Mouse (Mus musculus): ENCODE results near the gene Snrk. TPM values are rescaled to one million over a fixed set of nuclear protein-coding genes. Genes with fewer than 3 reads are reported as not detected.

The Snrk gene
- total and polyA plus RNA-seq, 3 experiments = 9.1 to 446 (median 10.7) TPM

DNA sequence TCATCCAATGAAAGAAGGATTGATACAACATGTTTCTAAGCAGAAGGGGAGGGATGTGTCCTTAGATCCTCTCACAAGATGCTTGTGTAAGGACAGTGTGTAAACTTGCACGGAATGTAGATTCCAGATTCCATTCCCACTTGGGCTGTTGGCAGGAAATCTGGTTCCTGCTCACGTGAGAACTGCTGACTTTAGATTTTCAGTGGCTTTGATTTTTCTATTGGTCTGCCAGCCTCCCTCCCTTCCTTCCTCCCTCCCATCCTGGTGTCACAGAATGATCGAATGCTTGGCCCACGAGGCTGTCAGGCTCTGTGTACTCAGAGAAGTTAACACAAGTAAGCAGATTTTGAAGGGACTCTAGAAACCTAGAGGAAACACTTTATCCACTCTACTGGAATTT, 32.9 kb upstream of the Snrk start:
- Histone ChIP-seq H3K4me1 (ENCODE audit: control insufficient read depth in 1 of 2, insufficient read depth in 2 of 2, low read length in 2 of 2) (no peaks in the 10 kb centered on the region), H3K36me3 (ENCODE audit: control insufficient read depth in 1 of 2, insufficient read depth in 2 of 2, low read length in 2 of 2) (no peaks in the 10 kb centered on the region), H3K9me3 (replicated peaks; ENCODE audit: insufficient read depth, low read length) (no peaks in the 10 kb centered on the region), H3K27me3 (ENCODE audit: control insufficient read depth in 1 of 2, insufficient read depth in 2 of 2, low read length in 2 of 2) (no peaks in the 10 kb centered on the region), H3K9ac (ENCODE audit: control insufficient read depth, low read depth, low read length, poor library complexity, severe bottlenecking) (no peak overlapping the region), H3K4me3 (ENCODE audit: control insufficient read depth in 1 of 2, insufficient read depth in 1 of 2, low read depth in 2 of 2, low read length in 2 of 2) (no peak overlapping the region), H3K27ac (ENCODE audit: control insufficient read depth, low read depth, low read length) (no peak overlapping the region), H3K79me2 (ENCODE audit: control insufficient read depth, insufficient read depth, low read length, poor library complexity) (no peaks in the 10 kb centered on the region)
- TF ChIP-seq MYB (IDR thresholded peaks at IDR 0.05; ENCODE audit: low read depth, low read length) = no peak
- no peak for TF ChIP-seq ZNF384 (IDR thresholded peaks at IDR 0.05; ENCODE audit: low read depth, low read length)
- TF ChIP-seq MAFK (IDR thresholded peaks at IDR 0.05; ENCODE audit: borderline replicate concordance, low read depth, low read length) = no peak
- no peak for DNase-seq (ENCODE audit: low read depth, low spot score)

DNA sequence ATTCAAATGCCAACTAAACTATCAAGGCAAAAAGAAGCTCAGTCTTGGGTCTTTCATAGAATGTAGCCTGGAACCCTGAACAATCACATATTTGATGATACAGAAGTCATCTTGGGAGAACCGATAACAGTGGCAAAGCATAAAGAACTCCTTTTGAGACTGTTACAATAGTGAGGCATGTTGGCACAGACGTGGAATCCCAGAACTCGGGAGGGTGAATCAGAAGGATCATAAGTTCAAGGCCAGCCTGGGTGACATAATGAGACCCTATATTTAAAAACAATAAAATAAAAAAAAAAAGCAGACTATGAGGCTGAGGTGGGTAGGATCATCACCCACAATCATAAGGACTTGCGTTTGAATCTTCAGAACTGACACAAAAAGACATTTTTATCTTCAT, 32.4 kb upstream of the Snrk start:
- no peaks in the 10 kb centered on the region for H3K4me1 ChIP-seq (ENCODE audit: control insufficient read depth in 1 of 2, insufficient read depth in 2 of 2, low read length in 2 of 2)
- no peak overlapping the region for H3K27ac ChIP-seq (ENCODE audit: control insufficient read depth, low read depth, low read length)
- H3K79me2 ChIP-seq (ENCODE audit: control insufficient read depth, insufficient read depth, low read length, poor library complexity) = no peaks in the 10 kb centered on the region
- no peak for TF ChIP-seq NRF1 (IDR thresholded peaks at IDR 0.05; ENCODE audit: insufficient read depth, low read depth, low read length, poor library complexity, severe bottlenecking)
- TF ChIP-seq CHD1 (IDR thresholded peaks at IDR 0.05; ENCODE audit: low read depth, low read length) = no peak
- no peak for TF ChIP-seq ZMIZ1 (IDR thresholded peaks at IDR 0.05; ENCODE audit: low read depth, low read length)
- TF ChIP-seq POLR2A (IDR thresholded peaks at IDR 0.05; ENCODE audit: control insufficient read depth in 1 of 2, insufficient read depth in 1 of 2, low read depth in 1 of 2, low read length in 2 of 2, poor library complexity in 1 of 2) = no peak
- no peak for TF ChIP-seq MAX (IDR thresholded peaks at IDR 0.05; ENCODE audit: low read length)
- no peak for TF ChIP-seq SMC3 (IDR thresholded peaks at IDR 0.05; ENCODE audit: low read depth, low read length)
- TF ChIP-seq MYC (IDR thresholded peaks at IDR 0.05; ENCODE audit: low read depth, low read length) = no peak
- no peak for TF ChIP-seq ZNF384 (IDR thresholded peaks at IDR 0.05; ENCODE audit: low read depth, low read length)
- no peak for TF ChIP-seq JUND (IDR thresholded peaks at IDR 0.05; ENCODE audit: low read depth, low read length)
- no peak overlapping the region for H3K9ac ChIP-seq (ENCODE audit: control insufficient read depth, low read depth, low read length, poor library complexity, severe bottlenecking)
- no peaks in the 10 kb centered on the region for H3K9me3 ChIP-seq (replicated peaks; ENCODE audit: insufficient read depth, low read length)
- no peaks in the 10 kb centered on the region for H3K27me3 ChIP-seq (ENCODE audit: control insufficient read depth in 1 of 2, insufficient read depth in 2 of 2, low read length in 2 of 2)
- DNase-seq (ENCODE audit: low read depth, low spot score) = no peak
- H3K4me3 ChIP-seq (ENCODE audit: control insufficient read depth in 1 of 2, insufficient read depth in 1 of 2, low read depth in 2 of 2, low read length in 2 of 2) = no peak overlapping the region
- H3K36me3 ChIP-seq (ENCODE audit: control insufficient read depth in 1 of 2, insufficient read depth in 2 of 2, low read length in 2 of 2) = no peaks in the 10 kb centered on the region

DNA sequence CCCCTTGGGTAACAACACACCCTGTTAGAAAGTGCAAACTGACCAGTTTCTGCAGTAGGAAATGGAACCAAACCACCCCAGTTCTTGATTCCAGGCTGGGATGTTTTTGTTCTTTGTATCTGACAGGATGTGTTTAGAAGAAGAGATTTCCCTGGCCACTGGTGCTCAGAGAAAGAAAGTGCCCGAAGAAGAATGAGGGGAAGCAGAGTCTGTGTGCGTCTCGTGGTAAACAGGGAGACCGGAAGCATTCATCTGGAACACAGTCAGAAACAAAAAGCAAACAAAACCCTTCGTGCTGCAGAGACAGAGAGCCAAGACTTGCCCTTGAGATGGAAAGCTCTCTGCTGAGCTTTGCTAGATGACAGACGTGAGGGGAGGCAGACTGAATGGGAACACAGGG, 32.0 kb upstream of the Snrk start:
- no peak overlapping the region for H3K9ac ChIP-seq (ENCODE audit: control insufficient read depth, low read depth, low read length, poor library complexity, severe bottlenecking)
- H3K27me3 ChIP-seq (ENCODE audit: control insufficient read depth in 1 of 2, insufficient read depth in 2 of 2, low read length in 2 of 2) = no peaks in the 10 kb centered on the region
- no peaks in the 10 kb centered on the region for H3K9me3 ChIP-seq (replicated peaks; ENCODE audit: insufficient read depth, low read length)
- H3K4me3 ChIP-seq (ENCODE audit: control insufficient read depth in 1 of 2, insufficient read depth in 1 of 2, low read depth in 2 of 2, low read length in 2 of 2) = no peak overlapping the region
- H3K79me2 ChIP-seq (ENCODE audit: control insufficient read depth, insufficient read depth, low read length, poor library complexity) = no peaks in the 10 kb centered on the region
- H3K27ac ChIP-seq (ENCODE audit: control insufficient read depth, low read depth, low read length) = no peak overlapping the region
- no peaks in the 10 kb centered on the region for H3K4me1 ChIP-seq (ENCODE audit: control insufficient read depth in 1 of 2, insufficient read depth in 2 of 2, low read length in 2 of 2)
- DNase-seq (ENCODE audit: low read depth, low spot score) = no peak
- no peaks in the 10 kb centered on the region for H3K36me3 ChIP-seq (ENCODE audit: control insufficient read depth in 1 of 2, insufficient read depth in 2 of 2, low read length in 2 of 2)
- TF ChIP-seq GABPA (IDR thresholded peaks at IDR 0.05; ENCODE audit: low read depth, low read length) (no peak), TBP (IDR thresholded peaks at IDR 0.05; ENCODE audit: low read depth, low read length) (no peak), EP300 (IDR thresholded peaks at IDR 0.05; ENCODE audit: low read depth in 1 of 2, low read length in 2 of 2) (no peak), SIN3A (IDR thresholded peaks at IDR 0.05; ENCODE audit: low read length) (no peak), RAD21 (IDR thresholded peaks at IDR 0.05; ENCODE audit: low read depth, low read length) (no peak), TCF12 (IDR thresholded peaks at IDR 0.05; ENCODE audit: low read depth, low read length) (no peak), MAX (IDR thresholded peaks at IDR 0.05; ENCODE audit: low read length) (no peak), NRF1 (IDR thresholded peaks at IDR 0.05; ENCODE audit: insufficient read depth, low read depth, low read length, poor library complexity, severe bottlenecking) (no peak), E2F4 (IDR thresholded peaks at IDR 0.05; ENCODE audit: borderline replicate concordance, low read depth, low read length) (no peak), UBTF (IDR thresholded peaks at IDR 0.05; ENCODE audit: borderline replicate concordance, insufficient read depth, low read depth, low read length) (no peak), MAZ (IDR thresholded peaks at IDR 0.05; ENCODE audit: low read depth, low read length) (no peak), BHLHE40 (IDR thresholded peaks at IDR 0.05; ENCODE audit: borderline replicate concordance, low read depth, low read length) (no peak), ELF1 (IDR thresholded peaks at IDR 0.05; ENCODE audit: low read depth, low read length) (no peak), RCOR1 (IDR thresholded peaks at IDR 0.05; ENCODE audit: low read depth, low read length) (no peak), POLR2AphosphoS5 (IDR thresholded peaks at IDR 0.05; ENCODE audit: borderline replicate concordance, low read depth, low read length) (no peak), POLR2AphosphoS2 (IDR thresholded peaks at IDR 0.05; ENCODE audit: low read length) (no peak), USF2 (IDR thresholded peaks at IDR 0.05; ENCODE audit: borderline replicate concordance in 1 of 2, insufficient read depth in 1 of 2, low read depth in 1 of 2, low read length in 2 of 2) (no peak), USF1 (IDR thresholded peaks at IDR 0.05; ENCODE audit: low read depth, low read length) (no peak)
